11 mouse cellular contexts compared by ENCODE assay signal in the genomic region with DNA sequence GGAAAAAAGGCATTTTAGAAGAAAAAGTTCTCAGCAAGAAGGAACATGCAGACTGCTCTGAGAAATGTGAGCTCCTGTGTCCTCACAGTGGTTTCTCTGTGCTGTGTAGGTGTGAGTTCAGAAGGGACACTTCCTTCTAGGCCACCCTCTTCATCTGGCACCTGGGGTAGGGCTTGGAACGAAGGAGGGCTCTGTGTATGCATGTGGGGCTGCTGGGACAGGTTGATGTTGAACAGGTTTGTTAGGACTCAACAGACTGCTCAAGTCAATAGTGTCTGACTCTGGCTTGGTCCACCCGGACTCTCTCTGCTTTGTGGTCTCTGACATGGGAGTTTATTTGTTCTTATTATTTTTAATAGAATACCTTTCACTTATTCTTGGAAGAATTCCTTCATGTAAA. TPM values are rescaled to one million over a fixed set of nuclear protein-coding genes. Genes with fewer than 3 reads are reported as not detected.
DNase-seq lines count a peak whose midpoint lies in the region; ATAC-seq and TF ChIP-seq lines count a peak whose summit lies in the region.
"Had no signal": no experiment of that assay in that cellular context is flagged by ENCODE, and none has a peak within 500 bp of the region (broad histone marks: within the 10 kb centered on the region; RNA-seq: fewer than 3 reads in every experiment).

No protein-coding gene starts in this region.

- DNase-seq in hindbrain, embryonic 10.5 days (ENCODE audit: low spot score) = no peak
- no peak for DNase-seq in lung, postnatal 0 days (ENCODE audit: low spot score)
- no peak for DNase-seq in lung, postnatal 36 days
- DNase-seq in urinary bladder, postnatal 25 days (ENCODE audit: low spot score) = no peak
- DNase-seq in spleen, adult 12 weeks (ENCODE audit: low spot score) = no peak
- DNase-seq: adrenal gland, postnatal 14 days had no signal

- H3K9ac ChIP-seq in hindbrain, embryonic 13.5 days = no peak overlapping the region
- H3K9ac ChIP-seq in lung, postnatal 0 days (replicated peaks; ENCODE audit: low read depth) = no peak overlapping the region
- no peak overlapping the region for H3K9ac ChIP-seq in intestine, embryonic 16.5 days (ENCODE audit: low read depth, low read length)
- H3K9ac ChIP-seq in stomach, embryonic 15.5 days = no peak overlapping the region

- H3K36me3 ChIP-seq in hindbrain, embryonic 13.5 days = no peaks in the 10 kb centered on the region
- H3K36me3 ChIP-seq in hindbrain, embryonic 10.5 days = no peaks in the 10 kb centered on the region
- no peaks in the 10 kb centered on the region for H3K36me3 ChIP-seq in lung, postnatal 0 days (ENCODE audit: insufficient read depth, low read length)
- no peaks in the 10 kb centered on the region for H3K36me3 ChIP-seq in intestine, embryonic 16.5 days (ENCODE audit: control insufficient read depth, insufficient read depth, low read length)
- no peaks in the 10 kb centered on the region for H3K36me3 ChIP-seq in stomach, embryonic 15.5 days
- H3K36me3 ChIP-seq: forebrain, embryonic 10.5 days had no signal

- no peak for TF ChIP-seq EP300 in lung, postnatal 0 days (IDR thresholded peaks at IDR 0.05)

- 0 out of 2 replicates have a peak overlapping the region, but pooled peaks have one; percentile 40 for H3K27ac ChIP-seq in hindbrain, embryonic 13.5 days
- no peak overlapping the region for H3K27ac ChIP-seq in hindbrain, embryonic 10.5 days
- H3K27ac ChIP-seq in lung, postnatal 0 days (ENCODE audit: low read length) = peak overlapping the region; percentile 66
- H3K27ac ChIP-seq in intestine, embryonic 16.5 days (ENCODE audit: low read length) = peak overlapping the region; percentile 89
- H3K27ac ChIP-seq in stomach, embryonic 15.5 days = peak overlapping the region; percentile 91
- H3K27ac ChIP-seq: forebrain, embryonic 10.5 days had no signal

- TF ChIP-seq CTCF in lung, postnatal 0 days (IDR thresholded peaks at IDR 0.05) = no peak

- H3K4me2 ChIP-seq in hindbrain, embryonic 13.5 days = no peak overlapping the region
- no peak overlapping the region for H3K4me2 ChIP-seq in lung, postnatal 0 days (replicated peaks; ENCODE audit: low read depth, low read length)
- no peak overlapping the region for H3K4me2 ChIP-seq in intestine, embryonic 16.5 days (ENCODE audit: low read depth, low read length)
- H3K4me2 ChIP-seq in stomach, embryonic 15.5 days = no peak overlapping the region

- H3K4me3 ChIP-seq in hindbrain, embryonic 13.5 days = no peak overlapping the region
- no peak overlapping the region for H3K4me3 ChIP-seq in hindbrain, embryonic 10.5 days
- no peak overlapping the region for H3K4me3 ChIP-seq in lung, postnatal 0 days (ENCODE audit: low read depth, low read length)
- H3K4me3 ChIP-seq in intestine, embryonic 16.5 days (ENCODE audit: low read length) = no peak overlapping the region
- no peak overlapping the region for H3K4me3 ChIP-seq in stomach, embryonic 15.5 days (replicated peaks)
- H3K4me3 ChIP-seq: forebrain, embryonic 10.5 days had no signal

- no peak for ATAC-seq in hindbrain, embryonic 13.5 days (ENCODE audit: low FRiP score)
- no peak for ATAC-seq in lung, postnatal 0 days
- peak; percentile 16; the same call in 1 of the 2 replicates for ATAC-seq in intestine, embryonic 16.5 days
- peak; percentile 53; the same call in 1 of the 2 replicates for ATAC-seq in stomach, embryonic 15.5 days (ENCODE audit: insufficient read depth, low FRiP score, low read depth)
- ATAC-seq: inflammation-experienced regulatory T-cells, adult 6 months had no signal

- H3K27me3 ChIP-seq in hindbrain, embryonic 13.5 days = no peaks in the 10 kb centered on the region
- H3K27me3 ChIP-seq in hindbrain, embryonic 10.5 days (ENCODE audit: insufficient read depth, poor library complexity, severe bottlenecking) = no peaks in the 10 kb centered on the region
- H3K27me3 ChIP-seq in lung, postnatal 0 days (replicated peaks; ENCODE audit: insufficient read depth, low read length) = no peaks in the 10 kb centered on the region
- no peaks in the 10 kb centered on the region for H3K27me3 ChIP-seq in intestine, embryonic 16.5 days (replicated peaks; ENCODE audit: control insufficient read depth, insufficient read depth, low read length)
- no peaks in the 10 kb centered on the region for H3K27me3 ChIP-seq in stomach, embryonic 15.5 days (replicated peaks)

- peaks cover 27% of the 10 kb centered on the region for H3K4me1 ChIP-seq in hindbrain, embryonic 13.5 days (replicated peaks)
- peaks cover 26% of the 10 kb centered on the region for H3K4me1 ChIP-seq in hindbrain, embryonic 10.5 days (replicated peaks)
- peaks cover 28% of the 10 kb centered on the region for H3K4me1 ChIP-seq in lung, postnatal 0 days (ENCODE audit: insufficient read depth, low read depth, low read length)
- peaks cover 37% of the 10 kb centered on the region for H3K4me1 ChIP-seq in intestine, embryonic 16.5 days (ENCODE audit: control insufficient read depth, insufficient read depth, low read length)
- peaks cover 52% of the 10 kb centered on the region for H3K4me1 ChIP-seq in stomach, embryonic 15.5 days

- H3K9me3 ChIP-seq in hindbrain, embryonic 13.5 days = no peaks in the 10 kb centered on the region
- no peaks in the 10 kb centered on the region for H3K9me3 ChIP-seq in hindbrain, embryonic 10.5 days
- no peaks in the 10 kb centered on the region for H3K9me3 ChIP-seq in lung, postnatal 0 days (ENCODE audit: low read length)
- H3K9me3 ChIP-seq in intestine, embryonic 16.5 days (ENCODE audit: control insufficient read depth, low read length) = no peaks in the 10 kb centered on the region
- no peaks in the 10 kb centered on the region for H3K9me3 ChIP-seq in stomach, embryonic 15.5 days
- H3K9me3 ChIP-seq: forebrain, embryonic 10.5 days had no signal

- WGBS in hindbrain, embryonic 13.5 days = 87% methylated on average over 2 of the region's 2 CpGs
- WGBS in hindbrain, embryonic 10.5 days = 89% methylated on average over 2 of the region's 2 CpGs
- 36% methylated on average over 2 of the region's 2 CpGs for WGBS in lung, postnatal 0 days
- WGBS in intestine, embryonic 16.5 days = 38% methylated on average over 2 of the region's 2 CpGs
- 40% methylated on average over 2 of the region's 2 CpGs for WGBS in stomach, embryonic 15.5 days

RNA-seq across cellular contexts. Expression of gene Scgb1a1, which starts 17.4 kb away (rescaled TPM):
- polyA plus RNA-seq in hindbrain, embryonic 13.5 days (2015; fragmentation: Nextera tagmentation; extraction: Ambion mirVana) = not detected in 2 replicates
- polyA plus RNA-seq in hindbrain, embryonic 10.5 days (2016; fragmentation: Nextera tagmentation; extraction: Ambion mirVana) = not detected in 2 replicates
- polyA plus RNA-seq in lung, postnatal 0 days (2015; fragmentation: Nextera tagmentation; extraction: Ambion mirVana) = 26,192 and 26,425 TPM in 2 replicates
- polyA plus RNA-seq in intestine, embryonic 16.5 days (2015; fragmentation: Nextera tagmentation; extraction: Ambion mirVana) = not detected in 2 replicates
- polyA plus RNA-seq in stomach, embryonic 15.5 days (2015; fragmentation: Nextera tagmentation; extraction: Ambion mirVana) = not detected in 2 replicates
- polyA plus RNA-seq: forebrain, embryonic 10.5 days; inflammation-experienced regulatory T-cells, adult 6 months had no signal

Comparison
In these comparisons a context has a peak if more than half of its experiments do, and no peak if none do; other contexts are left out.
1. ATAC-seq: peak in intestine, embryonic 16.5 days (single experiment) and stomach, embryonic 15.5 days (single experiment); none in hindbrain, embryonic 13.5 days (single experiment) and lung, postnatal 0 days (single experiment).
2. RNA of gene Scgb1a1, which starts 17.4 kb away (polyA plus RNA-seq): 26,192 to 26,425 TPM in lung, postnatal 0 days; not detected in stomach, embryonic 15.5 days, not detected in hindbrain, embryonic 13.5 days, not detected in hindbrain, embryonic 10.5 days and not detected in intestine, embryonic 16.5 days; every median in the first group is over 1,000 times any median in the second.